Mouse (Mus musculus): ENCODE measurements around the gene Grb2.

GRCm38 (mm10) chr11:115713447-115713846 lies 5.0 kb upstream of the Grb2 start:
- no peak for TF ChIP-seq CTCF (conservative IDR thresholded peaks at IDR 0.05; ENCODE audit: insufficient read depth, insufficient read length, low read depth, low read length)
- TF ChIP-seq POLR2A (IDR thresholded peaks at IDR 0.05; ENCODE audit: low read depth, low read length): no peak
